Mouse (Mus musculus): ENCODE data around the gene Stard13.

- TF ChIP-seq CTCF (IDR thresholded peaks at IDR 0.05): no peak
- no peak for TF ChIP-seq EP300 (IDR thresholded peaks at IDR 0.05)
Measured at GRCm38 (mm10) chr5:151059772-151060171, 173.9 kb downstream of the Stard13 start.
